Mouse (Mus musculus) kidney, embryonic 16.5 days (tissue): ENCODE measurements at regions not wholly inside any gene's neighbourhood (a gene's known extent, or its start where the extent isn't known, plus 50 kb on each side); places are given as distances from the start of the nearest gene placed in this dataset.
A peak's percentile ranks its signal among the peaks of the same experiment; 100 is the strongest.

Experiments
- ATAC-seq: fragments of 200-750 bp; cut with Nextera tagmentation; 2 replicates; pipeline ENCODE4 v1.8.0; 2017; ENCODE audit warnings: moderate TSS enrichment; ENCODE audit not compliant: low FRiP score, low TSS enrichment
- H3K27ac ChIP-seq: fragments of 300-500 bp; sonication (generic); 2 replicates; pipeline ENCODE4 v1.5.1; 2014; ENCODE audit warnings: low read length
- H3K27me3 ChIP-seq: fragments of 300-500 bp; sonication (generic); 2 replicates; pipeline ENCODE4 v1.6.1; 2014; ENCODE audit warnings: low read length, control low read depth, mixed read lengths; ENCODE audit not compliant: insufficient read depth
- H3K36me3 ChIP-seq: fragments of 300-500 bp; sonication (generic); 2 replicates; pipeline ENCODE4 v1.6.1; 2014; ENCODE audit warnings: low read length, control low read depth, mixed read lengths; ENCODE audit not compliant: insufficient read depth
- H3K4me1 ChIP-seq: fragments of 300-500 bp; sonication (generic); 2 replicates; pipeline ENCODE4 v1.6.1; 2014; ENCODE audit warnings: low read length, control low read depth, mixed read lengths; ENCODE audit not compliant: insufficient read depth
- H3K4me2 ChIP-seq: fragments of 300-500 bp; sonication (generic); replicated peaks from 2 replicates; pipeline ENCODE4 v1.6.1; 2014; ENCODE audit warnings: low read depth, low read length
- H3K4me3 ChIP-seq: fragments of 300-500 bp; sonication (generic); 2 replicates; pipeline ENCODE4 v1.5.1; 2014; ENCODE audit warnings: mild to moderate bottlenecking, low read length
- H3K9ac ChIP-seq: fragments of 300-500 bp; sonication (generic); replicated peaks from 2 replicates; pipeline ENCODE4 v1.6.1; 2014; ENCODE audit warnings: low read length
- H3K9me3 ChIP-seq: fragments of 300-500 bp; sonication (generic); 2 replicates; pipeline ENCODE4 v1.6.1; 2016; ENCODE audit warnings: low read length, control low read depth
- WGBS: fragments of 180-500 bp; shearing (Covaris S2); extraction: QIAGEN DNeasy Blood & Tissue Kit; methylation state at CpG from one replicate; pipeline ENCODE4 v1.1.7; 2014; 5-methylcytosine and 5-hydroxymethylcytosine counted together

GRCm38 (mm10) chr2:73987441-73988105 is 76.4 kb upstream of the Atp5g3 start:
- no peaks in the 10 kb centered on the region for H3K27me3 ChIP-seq
- no peak overlapping the region for H3K4me3 ChIP-seq
- no peaks in the 10 kb centered on the region for H3K4me1 ChIP-seq
- no peak overlapping the region for H3K4me2 ChIP-seq
- no peak for ATAC-seq
- H3K27ac ChIP-seq, result no peak overlapping the region
- no peak overlapping the region for H3K9ac ChIP-seq
- no peaks in the 10 kb centered on the region for H3K9me3 ChIP-seq
- H3K36me3 ChIP-seq, result no peaks in the 10 kb centered on the region
- 85% methylated on average over 10 of the region's 10 CpGs for WGBS

DNA sequence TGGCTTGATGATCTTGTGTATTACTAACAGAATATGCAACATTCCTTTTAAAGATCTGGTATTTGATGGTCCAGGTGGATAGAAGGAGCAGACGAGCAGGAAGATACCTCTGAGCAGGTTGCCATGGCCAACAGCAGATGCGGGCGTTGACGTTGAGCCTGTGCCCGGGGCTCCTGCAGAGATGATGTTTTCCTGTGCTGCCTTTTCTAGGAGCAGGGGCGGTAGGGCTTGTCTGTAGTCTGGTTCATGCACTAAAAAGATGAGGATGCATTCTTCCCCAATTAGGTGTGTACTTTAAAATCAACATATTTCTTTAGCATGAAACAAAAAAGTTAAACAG is 74.8 kb upstream of the Atp5g3 start:
- no peak overlapping the region for H3K4me2 ChIP-seq
- H3K27me3 ChIP-seq, result no peaks in the 10 kb centered on the region
- no peak overlapping the region for H3K9ac ChIP-seq
- no peak overlapping the region for H3K4me3 ChIP-seq
- no peaks in the 10 kb centered on the region for H3K36me3 ChIP-seq
- H3K27ac ChIP-seq, result no peak overlapping the region
- WGBS, result 81% methylated on average over 6 of the region's 6 CpGs
- no peaks in the 10 kb centered on the region for H3K9me3 ChIP-seq
- ATAC-seq, result no peak
- H3K4me1 ChIP-seq, result no peaks in the 10 kb centered on the region

DNA sequence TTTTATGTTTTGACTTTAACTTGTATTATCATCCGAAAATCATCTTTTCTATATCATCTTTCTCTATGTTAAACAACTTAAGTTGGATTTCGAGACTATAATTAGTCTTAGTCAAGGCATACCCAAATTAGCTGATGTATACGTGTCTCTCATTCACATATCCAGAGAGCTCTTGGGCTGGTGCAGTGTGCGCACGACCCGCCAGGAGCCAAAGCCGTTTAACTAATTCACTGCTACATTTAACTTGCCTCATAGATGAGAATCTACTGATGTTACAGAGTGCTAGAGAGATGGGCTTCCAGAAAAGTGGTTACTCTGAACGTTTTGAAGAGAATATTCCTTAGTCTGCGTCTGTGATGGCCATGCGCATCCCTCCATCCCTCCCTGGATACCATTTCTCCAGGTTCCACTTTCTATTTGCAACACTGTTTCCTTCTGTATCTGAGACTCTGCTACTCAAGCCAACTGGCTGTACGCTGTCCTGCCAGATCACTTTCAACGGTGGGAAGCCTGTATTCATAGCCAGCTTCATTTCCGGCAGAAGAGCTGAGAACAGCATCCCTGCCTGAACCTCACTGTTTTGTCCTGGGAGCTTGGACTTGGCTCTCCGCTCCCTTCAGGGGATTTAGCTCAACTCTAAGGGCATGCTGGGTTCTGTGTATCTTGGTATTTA is 74.2 kb upstream of the Atp5g3 start:
- Histone ChIP-seq H3K36me3 (no peaks in the 10 kb centered on the region), H3K9me3 (no peaks in the 10 kb centered on the region), H3K4me3 (no peak overlapping the region), H3K9ac (no peak overlapping the region), H3K4me2 (no peak overlapping the region), H3K27me3 (no peaks in the 10 kb centered on the region), H3K27ac (no peak overlapping the region), H3K4me1 (no peaks in the 10 kb centered on the region)
- 82% methylated on average over 14 of the region's 14 CpGs for WGBS
- no peak for ATAC-seq

DNA sequence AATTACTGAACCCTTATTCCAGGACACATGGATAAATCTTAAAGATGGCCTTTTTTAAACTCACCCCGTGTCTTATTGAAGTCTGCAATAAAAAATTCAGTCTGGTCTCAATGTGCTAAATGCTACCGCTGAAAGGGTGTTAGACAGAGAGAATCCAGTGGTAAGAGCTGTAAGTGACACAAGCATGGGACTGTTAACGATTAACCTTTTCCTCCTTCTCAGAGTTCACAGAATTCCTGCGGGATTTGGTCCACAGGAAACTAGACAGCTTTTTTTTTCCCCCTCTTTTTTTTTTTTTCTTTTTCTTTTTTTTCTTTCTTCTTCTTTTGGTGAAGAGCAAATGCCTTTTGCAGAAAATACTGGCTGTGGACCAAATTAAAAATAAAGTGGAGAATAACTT is 72.0 kb upstream of the Atp5g3 start:
- no peak overlapping the region for H3K9ac ChIP-seq
- H3K27me3 ChIP-seq, result peaks cover 11% of the 10 kb centered on the region; the same call in 1 of the 2 replicates
- ATAC-seq, result no peak
- no peaks in the 10 kb centered on the region for H3K9me3 ChIP-seq
- H3K36me3 ChIP-seq, result no peaks in the 10 kb centered on the region
- H3K4me1 ChIP-seq, result no peaks in the 10 kb centered on the region
- H3K4me3 ChIP-seq, result no peak overlapping the region
- no peak overlapping the region for H3K27ac ChIP-seq
- 15% methylated on average over 4 of the region's 4 CpGs for WGBS
- H3K4me2 ChIP-seq, result no peak overlapping the region

DNA sequence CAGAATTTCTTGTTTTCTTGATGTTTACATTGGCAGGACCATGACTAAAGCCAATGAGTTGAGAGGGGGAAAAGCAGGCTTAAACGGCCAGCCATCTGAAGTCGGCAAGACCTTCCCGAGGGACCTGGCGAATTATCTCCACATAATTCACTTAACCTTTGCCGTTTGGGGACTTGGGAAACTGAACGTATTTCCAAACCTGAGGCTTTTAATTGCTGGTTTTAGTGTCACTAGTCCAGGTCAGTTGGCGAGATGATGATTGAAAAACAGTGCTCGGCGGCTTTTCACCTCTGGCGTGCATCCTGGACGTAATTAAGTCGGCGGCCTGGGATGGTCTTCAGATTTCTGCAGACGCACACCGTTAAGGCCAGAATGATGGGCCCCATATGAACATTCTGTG is 66.9 kb upstream of the Atp5g3 start:
- H3K27me3 ChIP-seq, result peaks cover 13% of the 10 kb centered on the region; the same call in 1 of the 2 replicates
- H3K9me3 ChIP-seq, result no peaks in the 10 kb centered on the region
- H3K27ac ChIP-seq, result no peak overlapping the region
- H3K4me2 ChIP-seq, result peak overlapping the region; percentile 5; the same call in 1 of the 2 replicates
- H3K4me1 ChIP-seq, result no peaks in the 10 kb centered on the region
- 16% methylated on average over 15 of the region's 15 CpGs for WGBS
- H3K36me3 ChIP-seq, result no peaks in the 10 kb centered on the region
- no peak overlapping the region for H3K9ac ChIP-seq
- H3K4me3 ChIP-seq, result no peak overlapping the region
- ATAC-seq, result no peak

GRCm38 (mm10) chr2:73973774-73974173 is 62.6 kb upstream of the Atp5g3 start:
- Histone ChIP-seq H3K4me3 (no peak overlapping the region), H3K9ac (no peak overlapping the region), H3K4me1 (peaks cover 7% of the 10 kb centered on the region; the same call in 1 of the 2 replicates), H3K36me3 (no peaks in the 10 kb centered on the region), H3K9me3 (no peaks in the 10 kb centered on the region), H3K27me3 (peaks cover 4% of the 10 kb centered on the region; the same call in 1 of the 2 replicates), H3K27ac (no peak overlapping the region), H3K4me2 (no peak overlapping the region)
- WGBS, result 74% methylated on average over 3 of the region's 3 CpGs
- ATAC-seq, result no peak

- Histone ChIP-seq H3K4me3 (no peak overlapping the region), H3K27me3 (no peaks in the 10 kb centered on the region), H3K4me2 (no peak overlapping the region), H3K27ac (no peak overlapping the region), H3K9me3 (no peaks in the 10 kb centered on the region), H3K36me3 (no peaks in the 10 kb centered on the region), H3K9ac (no peak overlapping the region), H3K4me1 (peaks cover 7% of the 10 kb centered on the region; the same call in 1 of the 2 replicates)
- 65% methylated on average over 7 of the region's 7 CpGs for WGBS
- no peak for ATAC-seq
Observed at GRCm38 (mm10) chr2:73967618-73968017, 56.5 kb upstream of the Atp5g3 start.

GRCm38 (mm10) chr2:73965595-73965994 is 54.5 kb upstream of the Atp5g3 start:
- ATAC-seq, result no peak
- Histone ChIP-seq H3K4me3 (no peak overlapping the region), H3K27me3 (no peaks in the 10 kb centered on the region)

More at GRCm38 (mm10) chr2:73965595-73965994, 54.5 kb upstream of the Atp5g3 start:
- Histone ChIP-seq H3K4me1 (no peaks in the 10 kb centered on the region), H3K9me3 (no peaks in the 10 kb centered on the region), H3K27ac (no peak overlapping the region), H3K9ac (no peak overlapping the region), H3K36me3 (no peaks in the 10 kb centered on the region), H3K4me2 (no peak overlapping the region)
- WGBS, result 11% methylated on average over 4 of the region's 4 CpGs
